Mouse (Mus musculus): ENCODE results near the gene 2300002M23Rik. TPM values are rescaled to one million over a fixed set of nuclear protein-coding genes. Genes with fewer than 3 reads are reported as not detected.
A peak's percentile ranks its signal among the peaks of the same experiment; 100 is the strongest.

Gene 2300002M23Rik
- not detected for total RNA-seq (2022)

DNA sequence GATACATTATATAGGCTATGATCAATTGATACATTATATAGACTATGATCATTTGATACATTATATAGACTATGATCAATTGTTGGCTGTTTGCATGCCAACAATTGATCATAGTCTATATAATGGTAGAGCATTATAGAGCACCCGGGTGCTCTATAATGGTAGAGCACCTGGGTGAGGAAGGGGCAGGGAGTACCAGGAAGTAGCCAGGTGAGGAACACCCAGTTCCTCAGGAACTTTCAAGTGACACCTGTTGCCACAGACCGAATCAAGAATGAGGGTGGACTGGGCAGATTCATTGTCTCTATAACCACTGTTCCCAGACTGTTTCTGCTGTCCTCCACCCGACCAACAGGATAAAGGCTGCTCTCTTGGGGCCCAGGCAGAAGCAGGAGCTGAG lies at the start of gene 2300002M23Rik:
Gene 2300002M23Rik, plus strand, starts transcription at position 301 of the 400 bp plus-strand sequence.
- DNase-seq = no peak

DNA sequence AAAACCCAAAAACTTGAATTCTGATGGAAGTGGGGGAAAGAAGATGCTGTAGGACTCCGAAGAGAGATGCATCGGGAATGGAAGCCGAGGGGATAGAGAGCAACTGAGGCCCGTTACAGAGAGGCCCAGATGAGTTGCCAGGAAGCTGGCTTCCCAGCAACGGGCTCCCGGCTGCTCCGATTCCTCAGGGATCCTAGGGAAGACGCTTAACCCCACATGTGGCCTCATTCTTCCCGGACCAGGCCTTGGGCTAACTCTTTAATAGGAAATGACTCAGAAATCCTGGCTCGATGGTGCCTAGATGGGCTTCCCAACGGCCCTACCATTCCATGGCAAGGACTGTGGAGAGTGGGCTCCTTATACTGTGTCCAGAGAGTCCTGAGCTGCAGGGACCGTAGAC lies 49.7 kb upstream of the 2300002M23Rik start:
- DNase-seq = no peak

DNA sequence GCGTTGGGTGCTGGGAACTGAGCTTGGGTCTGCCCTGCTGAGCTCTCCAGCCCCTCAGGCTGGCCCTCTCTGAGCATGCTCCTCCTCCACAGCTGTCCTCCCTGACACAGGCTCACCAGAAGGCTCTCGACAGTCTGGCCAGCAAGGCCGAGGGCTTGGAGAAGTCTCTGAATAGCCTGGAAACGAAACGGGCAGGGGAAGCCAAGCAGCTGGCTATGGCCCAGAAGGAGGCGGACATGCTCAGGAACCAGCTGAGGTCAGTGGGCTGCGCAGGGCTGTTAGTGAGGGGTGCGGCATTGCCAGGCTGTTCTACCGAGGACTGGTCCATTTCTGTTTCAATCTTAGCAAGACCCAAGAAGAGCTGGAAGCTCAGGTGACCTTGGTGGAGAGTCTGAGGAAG lies 42.9 kb upstream of the 2300002M23Rik start:
- no peak for DNase-seq

DNA sequence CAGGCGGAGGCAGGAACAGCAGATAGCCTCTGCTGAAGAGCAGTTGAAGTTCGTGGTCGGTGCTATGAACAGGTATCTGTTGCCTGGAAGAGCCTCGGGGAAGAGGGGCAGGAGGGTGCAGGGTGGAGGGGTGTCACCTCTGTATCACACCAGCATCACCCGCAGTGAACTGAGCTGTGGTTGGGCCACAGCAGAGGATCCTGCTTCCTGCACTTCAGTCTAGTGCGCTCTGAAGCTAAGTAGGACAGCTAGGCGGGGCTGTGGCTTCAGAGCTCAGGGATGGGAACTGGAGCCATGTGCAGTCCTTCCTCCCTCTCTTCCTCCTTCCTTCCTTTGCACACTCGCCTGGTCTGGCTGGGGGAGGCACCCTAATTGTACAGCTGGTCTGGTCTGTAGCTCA lies 40.6 kb upstream of the 2300002M23Rik start:
- no peak for DNase-seq

DNA sequence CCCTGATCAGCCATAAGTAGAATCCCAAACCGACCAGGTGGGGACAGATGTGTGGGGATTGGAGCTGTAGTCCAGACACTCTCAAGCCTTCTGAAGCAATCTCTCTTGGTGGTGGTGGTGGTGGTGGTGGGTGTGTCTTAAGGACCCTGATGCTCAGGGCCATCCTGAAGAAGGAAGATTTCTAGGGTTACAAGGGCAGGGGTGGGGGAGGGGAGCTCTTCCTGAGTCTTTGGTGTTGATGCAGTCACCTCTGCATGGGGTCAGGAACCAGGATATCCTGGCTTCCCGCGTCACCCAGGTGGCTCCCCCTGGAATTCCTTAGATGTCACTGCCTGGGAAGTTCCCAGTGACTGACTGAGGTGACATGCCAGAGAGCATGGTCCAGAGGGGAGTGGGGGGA lies 34.9 kb upstream of the 2300002M23Rik start:
- no peak for DNase-seq

DNA sequence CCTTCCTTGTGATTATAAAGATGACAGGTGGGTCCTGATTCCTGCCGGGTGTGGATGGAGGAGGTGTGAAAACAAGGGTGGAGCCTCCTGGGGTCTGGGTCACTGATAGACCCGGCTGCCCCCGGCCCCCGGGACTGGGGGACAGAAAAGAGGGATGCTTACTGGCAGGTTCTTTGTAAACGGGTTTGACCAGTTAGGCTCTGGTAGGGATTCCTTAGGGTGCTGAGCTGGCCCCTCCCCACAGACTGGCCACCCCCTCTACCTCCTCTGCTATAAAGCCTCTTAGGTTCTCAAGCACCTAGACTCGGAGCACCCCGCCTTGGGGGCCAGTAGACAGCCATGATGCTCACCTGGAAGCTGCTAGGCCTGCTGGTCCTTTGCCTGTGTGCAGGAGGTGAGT lies 34.3 kb upstream of the 2300002M23Rik start, which contains the start of gene Psors1c2:
Gene Psors1c2, plus strand, starts transcription at position 301 of the 400 bp plus-strand sequence.
- DNase-seq = no peak

DNA sequence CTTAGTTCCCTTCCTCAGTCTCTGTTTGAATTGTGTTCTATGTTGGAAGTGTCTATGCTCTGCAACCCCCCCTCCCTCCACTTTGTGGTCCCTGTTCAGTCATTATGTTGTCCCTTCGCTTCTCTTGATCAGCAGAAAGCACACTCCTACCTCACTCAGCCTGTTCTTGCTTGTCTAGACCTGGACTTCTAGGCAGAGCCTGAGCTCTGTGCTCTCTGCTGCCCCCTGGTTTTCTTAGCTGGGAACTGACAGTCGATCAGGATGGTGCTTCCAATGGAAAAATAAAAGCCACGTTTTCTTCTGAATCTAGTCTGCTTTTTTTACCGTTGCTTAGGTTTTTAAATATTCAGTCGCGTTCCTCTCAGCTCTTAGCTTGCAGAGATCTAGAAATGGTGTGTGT lies 32.9 kb upstream of the 2300002M23Rik start:
- no peak for DNase-seq

DNA sequence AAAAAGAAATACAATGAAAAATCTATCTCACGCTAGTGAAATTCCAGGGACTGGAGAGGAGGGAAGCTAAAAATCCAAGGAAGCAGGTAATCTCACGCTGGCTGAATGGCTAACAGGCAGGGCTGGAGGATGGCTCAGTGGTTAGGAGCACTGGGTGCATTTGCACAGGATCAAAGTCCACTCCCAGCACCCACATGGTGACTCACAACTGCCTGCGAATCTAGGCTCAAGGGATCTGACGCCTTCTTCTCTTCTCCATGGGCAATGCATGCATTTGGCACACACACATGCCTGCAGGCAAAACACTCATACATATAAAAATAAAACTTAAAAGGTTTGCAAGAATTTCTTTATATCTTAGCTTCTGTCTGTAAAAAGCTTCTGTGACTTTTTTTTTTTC lies 29.8 kb upstream of the 2300002M23Rik start:
- no peak for DNase-seq

DNA sequence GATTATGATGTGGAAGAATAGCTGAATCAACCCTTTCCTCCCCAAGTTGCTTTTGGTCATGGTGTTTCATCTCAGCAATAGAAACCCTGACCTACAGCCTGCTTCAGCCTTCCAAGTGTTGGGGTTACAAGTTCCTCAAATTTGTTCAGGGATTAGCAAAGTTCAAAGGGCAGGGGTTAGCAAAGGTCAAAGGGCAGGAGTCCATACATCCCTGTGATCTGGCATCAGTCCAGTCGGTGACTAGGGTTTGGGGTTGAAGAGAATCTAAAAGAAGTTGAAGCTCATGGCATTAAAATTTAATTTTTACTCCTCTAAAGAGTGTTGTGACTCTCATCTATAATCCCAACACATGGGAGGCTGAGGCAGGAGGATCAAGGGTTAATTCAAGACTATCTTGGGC lies 28.8 kb upstream of the 2300002M23Rik start:
- DNase-seq = no peak

DNA sequence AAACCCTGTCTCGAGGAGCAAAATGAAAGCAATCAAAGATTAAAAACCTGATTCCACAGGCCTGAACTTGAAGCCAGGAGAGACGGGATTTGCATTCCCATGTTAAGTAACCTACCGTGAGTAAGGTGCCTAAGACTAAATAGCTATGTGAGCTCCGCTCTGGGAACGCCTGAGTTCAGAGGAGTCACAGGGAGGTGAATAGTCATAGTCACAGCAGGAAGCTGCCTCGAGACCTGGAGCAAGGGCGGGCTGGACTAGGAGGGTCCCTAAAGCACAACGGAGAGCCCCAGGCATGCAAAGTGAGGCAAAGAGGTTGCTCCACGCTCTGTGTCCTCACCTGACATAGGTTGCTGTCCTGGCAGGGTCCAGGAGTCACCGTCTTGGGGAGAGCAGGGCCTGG lies 27.7 kb upstream of the 2300002M23Rik start:
- no peak for DNase-seq

DNA sequence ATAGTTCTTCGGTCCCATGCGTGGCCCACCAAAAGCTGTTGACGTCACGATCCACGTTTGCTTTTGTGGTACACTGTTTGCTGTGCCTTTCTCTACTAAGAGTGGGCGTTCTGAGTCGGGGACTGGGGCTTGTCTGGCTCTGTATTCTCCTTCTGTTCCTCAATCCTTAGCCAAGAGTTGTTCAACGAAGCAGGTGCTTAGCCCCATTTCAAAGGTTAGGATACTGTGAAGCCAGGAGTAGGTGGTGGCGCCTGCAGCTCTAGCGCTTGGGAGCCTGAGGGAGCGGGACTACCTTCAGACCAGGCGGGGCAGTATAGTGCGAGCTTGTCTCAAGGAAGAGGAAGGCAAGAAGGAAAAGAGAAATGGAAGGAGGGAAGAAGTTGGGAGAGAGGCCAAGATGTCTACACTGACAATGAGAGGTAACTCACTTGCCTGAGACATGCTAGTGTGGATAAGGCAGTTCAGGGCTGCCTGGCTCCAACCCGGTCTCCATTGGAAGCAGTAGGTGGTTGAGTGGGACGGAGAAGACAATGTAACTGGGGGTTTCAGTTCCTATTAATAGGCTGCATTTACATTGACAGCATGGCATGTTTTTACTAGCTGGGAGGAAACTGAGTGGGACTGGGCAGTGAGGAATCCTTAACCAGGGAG lies 24.4 kb upstream of the 2300002M23Rik start:
- no peak for DNase-seq

DNA sequence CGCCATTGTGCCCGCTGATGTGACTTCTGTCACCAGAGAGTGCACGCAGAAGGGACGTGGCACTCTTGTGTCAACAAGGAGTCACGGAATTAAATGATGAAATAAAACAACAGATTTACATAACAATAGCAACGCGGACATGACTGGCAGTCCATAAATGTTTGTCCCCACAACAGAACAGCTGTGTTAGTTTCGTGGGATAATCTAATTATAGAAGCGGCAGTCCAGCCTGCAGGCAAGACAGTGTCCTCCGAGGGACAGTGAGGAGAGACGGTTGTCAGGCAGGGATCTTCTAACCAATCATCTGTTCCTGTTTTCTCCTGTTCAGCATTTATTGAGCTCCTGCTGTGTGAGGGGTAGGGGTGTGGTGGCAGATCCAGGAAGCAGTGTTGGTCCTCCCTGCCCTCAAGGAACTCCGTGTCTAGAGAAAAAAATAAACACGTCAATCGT lies 23.8 kb upstream of the 2300002M23Rik start:
- DNase-seq = no peak

DNA sequence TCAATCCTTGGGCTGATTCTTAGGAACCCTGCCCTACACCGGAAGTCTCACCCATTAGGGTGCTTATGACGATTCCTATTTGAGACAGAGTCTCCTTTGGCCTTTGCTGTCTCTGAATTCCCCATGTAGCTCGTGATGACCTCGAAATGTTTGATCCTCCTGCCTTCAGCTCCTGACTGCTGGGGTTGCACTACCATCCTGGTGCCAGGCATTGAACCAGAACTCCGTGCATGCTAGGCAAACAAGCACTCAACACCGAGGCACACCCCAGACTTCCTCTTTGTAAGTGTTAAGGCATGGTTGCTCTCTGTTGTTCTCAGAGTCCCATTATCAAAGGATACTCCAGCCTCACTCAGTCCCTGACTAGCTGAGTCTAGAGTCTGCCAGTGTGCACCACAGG lies 23.2 kb upstream of the 2300002M23Rik start:
- no peak for DNase-seq

DNA sequence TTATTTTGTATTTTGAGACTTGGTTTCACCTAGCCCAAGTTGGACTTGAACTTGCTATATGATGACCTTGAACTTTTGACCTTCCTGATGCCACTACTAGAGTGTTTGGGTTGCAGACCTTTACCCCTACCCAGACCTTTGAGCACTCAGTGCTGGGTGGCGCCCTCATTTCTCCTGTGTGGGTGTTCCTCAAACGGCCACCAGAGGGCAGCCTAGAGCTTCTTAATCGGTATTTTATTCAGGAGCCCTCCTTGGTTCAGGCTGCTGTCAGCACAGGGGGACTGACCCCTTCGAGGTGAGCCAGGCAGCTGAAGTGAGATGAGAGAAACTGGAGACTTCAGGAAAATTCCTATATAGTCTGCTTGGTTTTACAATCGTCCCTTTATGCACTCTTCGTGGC lies 22.6 kb upstream of the 2300002M23Rik start:
- DNase-seq = no peak

DNA sequence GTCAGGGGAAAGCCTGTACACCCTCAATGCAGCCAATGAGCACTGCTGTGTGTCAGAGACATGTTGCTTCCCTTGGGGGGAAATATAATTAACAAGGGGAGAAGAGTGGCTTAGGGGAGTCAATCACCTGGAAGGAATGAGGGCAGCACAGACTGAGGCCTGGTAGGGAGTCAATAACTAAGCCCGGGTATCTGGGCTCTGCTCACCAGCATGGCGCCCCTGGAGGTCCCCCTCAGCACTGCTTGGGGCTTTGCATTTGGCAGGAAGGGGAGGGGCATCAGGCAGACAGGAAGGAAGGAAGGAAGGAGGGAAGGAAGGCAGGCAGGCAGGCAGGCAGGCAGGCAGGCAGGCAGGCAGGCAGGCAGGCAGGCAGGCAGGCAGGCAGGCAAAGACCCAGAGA lies 19.8 kb upstream of the 2300002M23Rik start:
- DNase-seq = no peak

DNA sequence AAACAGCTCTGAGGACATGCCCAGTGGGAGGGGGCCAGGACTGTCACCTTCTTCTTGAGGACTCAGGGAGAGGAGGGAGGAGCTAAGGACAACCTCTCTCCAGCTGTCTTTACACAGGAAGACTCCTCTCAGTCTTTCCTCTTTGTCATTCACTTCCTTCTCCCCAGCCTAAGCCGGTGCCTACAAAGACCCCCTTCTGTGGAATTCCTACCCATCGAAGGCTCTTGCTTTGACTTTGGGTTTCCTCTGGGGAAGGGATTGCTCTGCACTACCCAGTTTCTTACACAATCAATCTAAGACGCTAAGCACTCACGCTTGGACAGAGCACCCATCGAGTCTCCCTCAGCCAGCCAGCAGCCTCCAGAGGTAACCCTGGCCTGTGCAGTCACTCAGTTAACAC lies 18.6 kb upstream of the 2300002M23Rik start:
- no peak for DNase-seq

DNA sequence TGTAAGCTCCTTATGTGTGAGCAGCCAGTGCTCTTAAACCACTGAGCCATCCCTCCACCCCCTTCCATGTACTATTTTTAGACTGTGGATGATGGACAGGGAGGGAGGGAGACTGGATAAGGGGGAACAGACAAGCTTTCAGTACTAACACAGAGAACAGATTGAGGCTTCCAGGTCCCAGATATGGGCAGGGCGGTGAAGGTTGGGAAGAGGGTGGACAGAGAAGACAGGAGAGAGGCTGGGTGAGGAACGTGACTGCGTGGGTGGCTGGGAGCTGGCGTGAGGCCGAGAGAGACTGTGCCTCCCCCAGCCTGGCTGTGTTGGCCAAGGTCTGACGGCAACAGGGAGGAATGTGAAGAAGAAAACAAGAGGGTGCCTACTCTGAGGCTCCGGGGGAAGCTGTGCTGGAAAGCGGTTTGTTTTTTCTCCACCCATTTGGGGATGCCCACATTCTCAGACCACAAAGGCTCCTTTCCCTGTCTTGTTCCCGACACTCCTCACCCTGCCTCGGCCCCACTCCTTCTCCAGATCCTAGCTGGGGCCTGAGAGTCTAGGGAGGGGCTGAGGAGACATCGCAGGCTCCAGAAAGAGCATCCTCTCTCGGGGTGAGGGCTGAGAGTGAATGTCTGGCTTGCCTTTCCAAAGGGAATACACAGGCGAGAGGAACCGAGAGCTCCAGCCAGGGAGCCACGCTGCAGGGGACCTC lies 17.7 kb upstream of the 2300002M23Rik start:
- peak; percentile 78 for DNase-seq

DNA sequence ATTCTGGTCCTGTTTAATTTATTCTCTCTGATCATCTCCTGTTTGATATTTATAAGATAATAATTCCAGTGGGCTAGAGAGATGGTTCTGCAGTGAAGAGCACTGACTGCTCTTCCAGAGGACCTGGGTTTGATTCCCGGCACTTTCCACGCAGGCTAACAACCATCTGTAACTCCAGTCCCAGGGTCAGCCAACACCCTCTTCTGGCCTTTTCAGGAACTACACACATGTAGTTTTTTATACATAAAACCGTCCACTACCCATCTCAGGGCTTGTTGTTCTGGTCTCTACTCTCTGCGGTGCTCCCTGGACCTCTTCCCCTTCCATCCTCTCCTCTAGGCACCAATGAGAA lies 17.1 kb upstream of the 2300002M23Rik start:
- DNase-seq = no peak

DNA sequence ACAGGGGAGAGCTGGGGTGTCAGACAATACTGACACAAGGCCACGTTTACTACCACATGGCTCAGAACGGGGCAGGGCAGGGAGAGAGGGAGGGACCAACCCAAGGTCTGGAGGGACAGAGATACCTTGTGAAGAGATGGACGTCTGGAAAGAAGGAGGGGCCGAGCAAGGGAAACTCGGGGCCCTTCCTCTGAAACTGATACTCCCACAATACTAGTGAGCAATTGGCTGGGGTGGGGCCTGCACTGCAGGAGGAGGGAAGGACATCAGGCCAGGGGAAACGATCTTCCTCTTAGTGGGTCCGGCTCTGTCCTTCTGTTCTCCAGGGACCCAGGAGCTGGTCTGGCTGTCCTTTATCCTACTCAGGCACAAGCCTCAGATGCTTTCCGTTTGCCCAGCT lies 16.4 kb upstream of the 2300002M23Rik start:
- no peak for DNase-seq

DNA sequence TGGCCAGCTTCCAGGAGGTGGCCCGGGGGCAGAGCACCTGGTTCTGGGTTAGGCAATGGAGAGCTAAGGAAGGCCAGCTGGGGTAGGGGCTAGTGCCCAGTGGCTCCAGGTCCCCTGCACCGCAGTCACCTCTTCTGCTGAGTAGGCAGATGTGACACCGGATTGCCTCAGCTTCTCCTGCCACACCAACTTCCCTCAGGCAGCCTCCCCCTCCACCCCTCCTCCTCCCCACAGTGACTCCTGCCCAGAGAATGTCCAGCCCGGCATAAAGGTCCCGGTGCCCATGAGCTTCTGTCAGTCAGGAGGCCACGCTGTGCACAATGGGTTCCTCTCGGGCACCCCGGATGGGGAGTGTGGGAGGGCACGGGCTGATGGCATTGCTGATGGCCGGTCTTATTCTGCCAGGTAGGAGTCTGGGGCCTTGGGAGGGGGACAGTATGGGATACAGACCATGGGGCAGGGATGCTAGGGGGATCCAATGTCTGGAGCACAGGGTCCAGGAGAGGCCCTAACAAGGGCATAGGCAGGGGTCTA lies 15.3 kb upstream of the 2300002M23Rik start, which contains the start of gene Cdsn:
Gene Cdsn, plus strand, starts transcription at position 248 of the 534 bp plus-strand sequence.
- DNase-seq = no peak

DNA sequence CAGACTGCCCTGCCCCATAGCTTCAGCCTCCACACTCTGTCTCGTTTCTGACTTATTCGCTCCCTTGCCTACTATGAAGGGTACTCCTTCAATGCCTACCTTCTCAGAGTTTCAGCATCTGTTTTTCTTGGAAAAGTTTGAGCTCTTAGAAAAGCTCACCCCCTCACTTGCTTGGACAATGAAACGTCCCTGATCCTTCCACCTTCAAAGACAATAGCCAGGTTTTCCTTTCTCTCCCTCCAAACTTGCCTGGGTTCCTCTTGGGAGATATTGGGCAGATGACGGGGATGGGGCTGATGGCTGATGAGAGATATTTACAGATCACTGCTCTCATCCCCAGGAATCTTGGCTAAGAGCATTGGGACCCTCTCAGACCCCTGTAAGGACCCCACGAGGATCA lies 12.9 kb upstream of the 2300002M23Rik start:
- no peak for DNase-seq

DNA sequence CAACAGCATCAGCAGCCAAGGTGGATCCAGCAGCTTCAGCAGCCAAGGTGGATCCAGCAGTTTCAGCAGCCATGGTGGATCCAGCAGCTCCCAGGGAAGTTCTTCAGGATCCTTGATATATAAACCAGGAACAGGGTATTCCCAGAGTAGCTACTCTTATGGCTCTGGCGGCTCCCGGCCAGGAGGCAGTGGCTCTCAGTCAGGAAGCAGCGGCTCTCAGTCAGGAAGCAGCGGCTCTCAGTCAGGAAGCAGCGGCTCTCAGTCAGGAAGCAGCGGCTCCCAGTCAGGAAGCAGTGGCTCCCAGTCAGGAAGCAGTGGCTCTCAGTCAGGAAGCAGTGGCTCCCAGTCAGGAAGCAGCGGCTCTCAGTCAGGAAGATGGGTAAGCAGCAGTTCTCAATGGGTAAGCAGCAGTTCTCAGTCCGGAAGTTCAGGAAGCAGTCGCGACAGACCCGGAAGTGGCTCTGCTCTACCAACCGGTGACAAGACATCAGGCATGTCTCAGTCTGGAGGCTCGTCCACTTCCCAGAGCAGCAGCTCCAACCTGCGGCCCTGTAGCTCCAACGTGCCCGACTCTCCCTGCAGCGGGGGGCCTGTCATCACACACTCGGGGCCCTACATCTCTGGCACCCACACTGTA lies 12.4 kb upstream of the 2300002M23Rik start:
- DNase-seq = no peak

DNA sequence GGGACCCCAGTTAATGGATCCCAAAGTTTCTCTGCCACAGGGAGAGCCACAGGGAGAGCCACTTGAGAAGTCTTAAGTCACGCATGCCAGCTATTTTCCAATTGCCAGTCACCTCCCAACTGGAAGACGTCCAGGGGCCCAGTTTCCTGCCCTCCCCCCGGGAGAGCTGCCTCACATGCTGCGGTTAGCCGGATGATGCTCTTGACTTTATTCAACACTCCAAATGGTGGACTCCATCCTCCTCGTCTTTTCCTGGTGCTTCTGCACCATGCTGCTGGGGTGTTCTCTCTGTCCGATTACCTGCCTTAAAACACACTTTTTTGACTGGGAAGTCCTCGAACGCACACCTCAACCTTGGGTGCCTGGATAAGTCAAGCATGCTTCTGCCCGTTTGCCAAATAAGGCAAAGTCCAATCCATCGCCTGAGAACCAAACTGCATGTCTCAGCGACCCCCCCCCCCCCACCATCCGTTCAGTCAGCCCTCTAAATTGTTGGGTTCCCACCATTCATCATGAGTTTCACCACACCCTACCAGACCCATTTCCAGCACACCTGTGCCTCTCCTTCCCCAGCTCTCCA lies 11.0 kb upstream of the 2300002M23Rik start:
- DNase-seq = no peak

Measured in adrenal gland, adult 8-10 months (tissue).